Comparison of ENCODE assay signal across 8 mouse cellular contexts in genomic region chr17:43076801-43077493, GRCm38 (mm10).
DNase-seq lines count a peak whose midpoint lies in the region; ATAC-seq and TF ChIP-seq lines count a peak whose summit lies in the region.

No protein-coding gene starts in this region.

- H3K9me3 ChIP-seq in E14TG2a.4 (ENCODE audit: low read length) = no peaks in the 10 kb centered on the region
- no peaks in the 10 kb centered on the region for H3K9me3 ChIP-seq in forebrain, embryonic 16.5 days (ENCODE audit: control insufficient read depth, low read length)
- H3K9me3 ChIP-seq in liver, embryonic 15.5 days (replicated peaks) = no peaks in the 10 kb centered on the region
- H3K9me3 ChIP-seq in neural tube, embryonic 14.5 days (ENCODE audit: control insufficient read depth, low read length) = no peaks in the 10 kb centered on the region

- peak; percentile 62 to 74 for DNase-seq in cerebellum, adult 2 months
- DNase-seq in heart, postnatal 10 days = peak; percentile 79 to 84
- DNase-seq in kidney, postnatal 4 days = peak; percentile 83 to 91
- DNase-seq in thymus, postnatal 25 days = peak; percentile 9

- H3K4me1 ChIP-seq in E14TG2a.4 (replicated peaks; ENCODE audit: low read depth, low read length) = peaks cover 68% of the 10 kb centered on the region
- H3K4me1 ChIP-seq in cerebellum, adult 2 months (ENCODE audit: control insufficient read depth, insufficient read depth, low read length) = peaks cover 2% of the 10 kb centered on the region; the same call in 1 of the 2 replicates
- H3K4me1 ChIP-seq in forebrain, embryonic 16.5 days (replicated peaks; ENCODE audit: control insufficient read depth, insufficient read depth, low read length) = peaks cover 19% of the 10 kb centered on the region
- H3K4me1 ChIP-seq in liver, embryonic 15.5 days (replicated peaks) = peaks cover 73% of the 10 kb centered on the region
- H3K4me1 ChIP-seq in neural tube, embryonic 14.5 days (ENCODE audit: control insufficient read depth, insufficient read depth, low read length) = peaks cover 9% of the 10 kb centered on the region

- TF ChIP-seq CTCF in E14TG2a.4 (conservative IDR thresholded peaks at IDR 0.05; ENCODE audit: low read length) = no peak
- no peak for TF ChIP-seq CTCF in cerebellum, adult 2 months (IDR thresholded peaks at IDR 0.05; ENCODE audit: borderline replicate concordance, insufficient read depth, low read depth, low read length)

- H3K4me2 ChIP-seq in forebrain, embryonic 16.5 days (ENCODE audit: low read length) = peak overlapping the region; percentile 37
- H3K4me2 ChIP-seq in liver, embryonic 15.5 days = peak overlapping the region; percentile 63
- H3K4me2 ChIP-seq in neural tube, embryonic 14.5 days (ENCODE audit: low read depth, low read length) = 0 out of 2 replicates have a peak overlapping the region, but pooled peaks have one; percentile 8

- H3K4me3 ChIP-seq in E14TG2a.4 (replicated peaks; ENCODE audit: low read length) = peak overlapping the region; percentile 60
- H3K4me3 ChIP-seq in cerebellum, adult 2 months (replicated peaks; ENCODE audit: insufficient read depth, low read depth, low read length) = no peak overlapping the region
- H3K4me3 ChIP-seq in forebrain, embryonic 16.5 days (replicated peaks; ENCODE audit: low read length) = no peak overlapping the region
- H3K4me3 ChIP-seq in liver, embryonic 15.5 days (replicated peaks) = peak overlapping the region; percentile 30
- no peak overlapping the region for H3K4me3 ChIP-seq in neural tube, embryonic 14.5 days (ENCODE audit: low read depth, low read length)

- 13% methylated on average over 18 of the region's 18 CpGs for WGBS in cerebellum, adult 2 months
- WGBS in forebrain, embryonic 16.5 days = 24% methylated on average over 18 of the region's 18 CpGs
- 28% methylated on average over 18 of the region's 18 CpGs for WGBS in liver, embryonic 15.5 days (ENCODE audit: insufficient replicate concordance)
- WGBS in neural tube, embryonic 14.5 days = 21% methylated on average over 17 of the region's 18 CpGs

- no peak for TF ChIP-seq POLR2A in cerebellum, adult 2 months (IDR thresholded peaks at IDR 0.05; ENCODE audit: borderline replicate concordance, insufficient read depth, low read length)

- H3K9ac ChIP-seq in forebrain, embryonic 16.5 days (replicated peaks; ENCODE audit: low read depth, low read length) = no peak overlapping the region; the same call in 1 of the 2 replicates
- peak overlapping the region; percentile 55 for H3K9ac ChIP-seq in liver, embryonic 15.5 days
- no peak overlapping the region for H3K9ac ChIP-seq in neural tube, embryonic 14.5 days (replicated peaks; ENCODE audit: low read depth, low read length)

- H3K36me3 ChIP-seq in E14TG2a.4 (ENCODE audit: insufficient read depth, low read length) = peaks cover 15% of the 10 kb centered on the region
- H3K36me3 ChIP-seq in forebrain, embryonic 16.5 days (ENCODE audit: control insufficient read depth, insufficient read depth) = no peaks in the 10 kb centered on the region; the same call in 1 of the 2 replicates
- H3K36me3 ChIP-seq in liver, embryonic 15.5 days (replicated peaks) = peaks cover 3% of the 10 kb centered on the region
- no peaks in the 10 kb centered on the region for H3K36me3 ChIP-seq in neural tube, embryonic 14.5 days (ENCODE audit: control insufficient read depth, insufficient read depth, low read length)

- intact Hi-C loops in heart, postnatal 10 days (cut with DNase I) = no loop called here

- no peaks in the 10 kb centered on the region for H3K27me3 ChIP-seq in E14TG2a.4 (ENCODE audit: insufficient read depth, low read length)
- no peaks in the 10 kb centered on the region for H3K27me3 ChIP-seq in cerebellum, adult 2 months (ENCODE audit: control insufficient read depth, insufficient read depth, low read length)
- no peaks in the 10 kb centered on the region for H3K27me3 ChIP-seq in forebrain, embryonic 16.5 days (replicated peaks; ENCODE audit: control insufficient read depth, insufficient read depth, low read length)
- H3K27me3 ChIP-seq in liver, embryonic 15.5 days = no peaks in the 10 kb centered on the region
- H3K27me3 ChIP-seq in neural tube, embryonic 14.5 days (ENCODE audit: control insufficient read depth, insufficient read depth, low read length) = no peaks in the 10 kb centered on the region

- ATAC-seq in forebrain, embryonic 16.5 days = peak; percentile 94
- ATAC-seq in liver, embryonic 15.5 days (ENCODE audit: insufficient read depth) = peak; percentile 87
- ATAC-seq in neural tube, embryonic 14.5 days (ENCODE audit: low read depth) = peak; percentile 91

- H3K27ac ChIP-seq in cerebellum, adult 2 months (ENCODE audit: insufficient read depth, low read length) = no peak overlapping the region
- peak overlapping the region; percentile 56 for H3K27ac ChIP-seq in forebrain, embryonic 16.5 days (ENCODE audit: low read length)
- peak overlapping the region; percentile 79 for H3K27ac ChIP-seq in liver, embryonic 15.5 days (replicated peaks)
- H3K27ac ChIP-seq in neural tube, embryonic 14.5 days (ENCODE audit: low read depth, low read length) = no peak overlapping the region

Comparison
In these comparisons a context has a peak if more than half of its experiments do, and no peak if none do; other contexts are left out.
1. H3K4me3 ChIP-seq: peak in E14TG2a.4 (single experiment) and liver, embryonic 15.5 days (single experiment); none in cerebellum, adult 2 months (single experiment), forebrain, embryonic 16.5 days (single experiment) and neural tube, embryonic 14.5 days (single experiment).
2. DNase-seq: peak in every context shown above with its lines; median percentile 87 in kidney, postnatal 4 days; 82 in heart, postnatal 10 days; 68 in cerebellum, adult 2 months; 9 in thymus, postnatal 25 days.
3. H3K27ac ChIP-seq: peak in forebrain, embryonic 16.5 days (single experiment) and liver, embryonic 15.5 days (single experiment); none in cerebellum, adult 2 months (single experiment) and neural tube, embryonic 14.5 days (single experiment).
4. H3K4me2 ChIP-seq: peak in every context shown above with its lines; median percentile 63 in liver, embryonic 15.5 days; 37 in forebrain, embryonic 16.5 days; 8 in neural tube, embryonic 14.5 days.
5. Peak in every context shown above with its lines, with median percentiles within 50 percentile points of each other: ATAC-seq.